10 mouse cellular contexts compared by ENCODE assay signal in the genomic region with DNA sequence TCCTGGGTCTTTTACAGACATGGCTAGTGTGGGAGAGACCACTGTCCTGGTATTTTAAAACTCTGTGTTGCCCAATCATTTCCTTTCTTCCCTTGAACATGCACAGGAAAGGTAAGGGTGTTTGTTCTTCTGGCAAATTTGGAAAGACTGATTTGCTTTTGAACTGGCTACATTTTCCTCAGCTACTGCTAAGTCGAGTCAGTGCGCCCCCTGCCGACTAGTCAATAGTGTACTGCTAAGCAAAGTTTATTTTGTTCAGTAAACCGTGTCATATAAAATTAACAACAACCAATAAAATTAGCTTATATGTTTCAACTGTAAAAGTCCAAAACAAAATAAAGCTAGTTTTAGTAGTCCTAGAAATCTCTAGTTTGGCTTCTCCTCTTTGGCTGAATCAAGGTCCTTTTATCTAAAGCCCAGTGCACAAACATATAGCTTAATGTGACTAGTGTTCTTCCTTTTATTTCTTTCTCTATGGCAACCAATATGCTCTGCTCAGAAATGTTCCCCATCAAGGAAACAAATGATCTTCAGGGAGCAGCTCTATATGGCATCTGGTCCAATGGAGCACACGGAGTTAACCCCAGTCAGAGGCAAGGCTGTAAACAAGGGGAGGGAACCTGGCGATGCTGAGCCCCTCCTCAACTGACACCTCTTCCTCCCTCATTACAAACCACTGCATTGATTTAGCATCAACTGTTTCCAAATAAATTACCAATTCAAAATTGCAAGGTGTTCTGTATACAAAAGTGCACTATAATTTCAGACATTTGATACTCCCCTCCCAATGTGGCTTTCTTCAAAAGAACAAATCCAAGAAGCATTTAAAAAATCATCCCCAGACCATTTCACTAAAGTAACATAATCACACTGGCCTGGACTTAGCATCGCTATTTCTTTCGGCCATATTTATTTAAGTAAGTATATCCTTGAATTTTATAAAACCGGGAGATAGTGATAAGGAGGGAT. TPM values are rescaled to one million over a fixed set of nuclear protein-coding genes. Genes with fewer than 3 reads are reported as not detected.
DNase-seq lines count a peak whose midpoint lies in the region; ATAC-seq and TF ChIP-seq lines count a peak whose summit lies in the region.
"Had no signal": no experiment of that assay in that cellular context is flagged by ENCODE, and none has a peak within 500 bp of the region (broad histone marks: within the 10 kb centered on the region; RNA-seq: fewer than 3 reads in every experiment).

No protein-coding gene starts in this region.

- H3K4me2 ChIP-seq in hindbrain, embryonic 11.5 days (replicated peaks; ENCODE audit: low read depth, low read length): peak overlapping the region; percentile 69
- H3K4me2 ChIP-seq: limb, embryonic 15.5 days; stomach, embryonic 15.5 days had no signal

- H3K27me3 ChIP-seq in ES-Bruce4 (ENCODE audit: control insufficient read depth, insufficient read depth, low read length, poor library complexity, severe bottlenecking): peaks cover 25% of the 10 kb centered on the region
- peaks cover 2% of the 10 kb centered on the region; the same call in 1 of the 2 replicates for H3K27me3 ChIP-seq in hindbrain, embryonic 11.5 days (ENCODE audit: control insufficient read depth, insufficient read depth, low read length)

- intact Hi-C loops in heart, postnatal 25 days (cut with DNase I): loop anchor here (5.0 kb wide), 4 partner anchors 154 to 1539 kb away; no protein-coding TSS in a partner anchor
- intact Hi-C loops in left cerebral cortex, adult 2 months (cut with DNase I): loop anchor here (1.0 to 10.0 kb wide), 5 partner anchors 431 to 1657 kb away; no protein-coding TSS in a partner anchor

- peak; percentile 4 for TF ChIP-seq CTCF in ES-Bruce4 (IDR thresholded peaks at IDR 0.05; ENCODE audit: low read depth, low read length)
- peak; percentile 91 for TF ChIP-seq CTCF in left cerebral cortex, adult 2 months (IDR thresholded peaks at IDR 0.05)

- ATAC-seq in common myeloid progenitor, adult 5-6 weeks (replicated peaks; ENCODE audit: low read depth, poor library complexity, severe bottlenecking): peak; percentile 48; the same call in 1 of the 2 replicates
- peak; percentile 28 for ATAC-seq in hindbrain, embryonic 11.5 days (ENCODE audit: low FRiP score)
- no peak; the same call in 1 of the 2 replicates for ATAC-seq in granulocyte monocyte progenitor cell, adult 5-6 weeks (replicated peaks; ENCODE audit: poor library complexity, severe bottlenecking)

- no peak overlapping the region for H3K4me3 ChIP-seq in ES-Bruce4 (ENCODE audit: low read depth, low read length)
- peak overlapping the region; percentile 99 for H3K4me3 ChIP-seq in hindbrain, embryonic 11.5 days (ENCODE audit: low read depth, low read length)
- H3K4me3 ChIP-seq in left cerebral cortex, adult 2 months: peak overlapping the region; percentile 74
- H3K4me3 ChIP-seq: limb, embryonic 15.5 days; stomach, embryonic 15.5 days had no signal

- no peaks in the 10 kb centered on the region for H3K9me3 ChIP-seq in ES-Bruce4 (replicated peaks; ENCODE audit: control insufficient read depth, insufficient read depth, low read length, poor library complexity, severe bottlenecking)
- no peaks in the 10 kb centered on the region for H3K9me3 ChIP-seq in hindbrain, embryonic 11.5 days (ENCODE audit: control insufficient read depth, low read length)
- H3K9me3 ChIP-seq: limb, embryonic 15.5 days; stomach, embryonic 15.5 days had no signal

- no peak for TF ChIP-seq POLR2A in ES-Bruce4 (IDR thresholded peaks at IDR 0.05; ENCODE audit: insufficient read depth, low read length)

- no peak overlapping the region for H3K27ac ChIP-seq in ES-Bruce4 (ENCODE audit: insufficient read depth, low read length)
- peak overlapping the region; percentile 99 for H3K27ac ChIP-seq in hindbrain, embryonic 11.5 days (ENCODE audit: low read depth, low read length)
- H3K27ac ChIP-seq in left cerebral cortex, adult 2 months: peak overlapping the region; percentile 96
- H3K27ac ChIP-seq: limb, embryonic 15.5 days; stomach, embryonic 15.5 days had no signal

- H3K4me1 ChIP-seq in ES-Bruce4 (ENCODE audit: control insufficient read depth, insufficient read depth, low read length): no peaks in the 10 kb centered on the region
- peaks cover 2% of the 10 kb centered on the region; the same call in 1 of the 2 replicates for H3K4me1 ChIP-seq in hindbrain, embryonic 11.5 days (replicated peaks; ENCODE audit: control insufficient read depth, insufficient read depth, low read length)

- H3K9ac ChIP-seq in ES-Bruce4 (ENCODE audit: low read depth, poor library complexity, severe bottlenecking): no peak overlapping the region
- H3K9ac ChIP-seq in hindbrain, embryonic 11.5 days (ENCODE audit: low read depth, low read length): peak overlapping the region; percentile 79
- H3K9ac ChIP-seq: limb, embryonic 15.5 days; stomach, embryonic 15.5 days had no signal

- TF ChIP-seq EP300 in ES-Bruce4 (IDR thresholded peaks at IDR 0.05; ENCODE audit: insufficient read depth, low read depth, low read length): no peak

- WGBS in hindbrain, embryonic 11.5 days: under 1% methylated on average over 9 of the region's 9 CpGs

- peak; percentile 44 to 78 for DNase-seq in heart, adult 18-20 months
- no peak for DNase-seq in heart, postnatal 25 days (ENCODE audit: low spot score)
- peak; percentile 90 for DNase-seq in hindbrain, embryonic 11.5 days (ENCODE audit: low spot score)
- peak; percentile 79 to 81 for DNase-seq in left cerebral cortex, adult 2 months (ENCODE audit: extremely low spot score in 1 of 2, low spot score in 2 of 2)
- peak; percentile 72 for DNase-seq in neural tube, embryonic 10.5 days (ENCODE audit: extremely low spot score, low spot score)

- no peaks in the 10 kb centered on the region for H3K36me3 ChIP-seq in ES-Bruce4 (ENCODE audit: control insufficient read depth, insufficient read depth, low read length, poor library complexity, severe bottlenecking)
- no peaks in the 10 kb centered on the region for H3K36me3 ChIP-seq in hindbrain, embryonic 11.5 days (ENCODE audit: control insufficient read depth, insufficient read depth, low read length)
- H3K36me3 ChIP-seq: limb, embryonic 15.5 days; stomach, embryonic 15.5 days had no signal

RNA-seq across cellular contexts. Expression of a gene that starts 4.1 kb away (rescaled TPM):
- under 1 TPM in 1 of 2 experiments, not detected in 1; 0.03 TPM for total RNA-seq in heart, adult 18-20 months (2021)
- total RNA-seq in heart, postnatal 25 days (2021): under 1 TPM in 1 of 2 experiments, not detected in 1; 0.03 TPM
- polyA plus RNA-seq in ES-Bruce4 (2011; ENCODE audit: insufficient read depth, insufficient read length, low read depth, missing spikeins): 0.18 TPM in 2 replicates
- not detected in 2 replicates for total RNA-seq in common myeloid progenitor, adult 5-6 weeks (2017)
- polyA plus RNA-seq in hindbrain, embryonic 11.5 days (2014; fragmentation: Nextera tagmentation; extraction: Ambion mirVana): 20.7 and 22.3 TPM in 2 replicates
- 10 to 100 TPM; 61.6 to 66.4 TPM for total RNA-seq in left cerebral cortex, adult 2 months (2021)
- not detected in 2 replicates for total RNA-seq in granulocyte monocyte progenitor cell, adult 5-6 weeks (2014; fragmentation: Nextera tagmentation)
- total RNA-seq in granulocyte monocyte progenitor cell, adult 5-6 weeks (2017): not detected in 2 replicates

Comparison
In these comparisons a context has a peak if more than half of its experiments do, and no peak if none do; other contexts are left out.
1. RNA of a gene that starts 4.1 kb away (total RNA-seq): 61.6 to 66.4 TPM in left cerebral cortex, adult 2 months; 0.03 TPM in heart, postnatal 25 days, 0.03 TPM in heart, adult 18-20 months, not detected in common myeloid progenitor, adult 5-6 weeks and not detected in granulocyte monocyte progenitor cell, adult 5-6 weeks; every median in the first group is over 10 times any median in the second.